Mouse (Mus musculus) embryo, embryonic 11.5 days (tissue): ENCODE results near the gene Gm45808.
"Not testable (repeated sequence)": the region's sequence is repeated elsewhere in the genome, so short reads cannot be mapped to it uniquely, and the experiment has no call there.

ENCODE experiments used
- DNase-seq: peaks from one replicate; pipeline ENCODE4 v3.0.0-alpha.2; 2012; ENCODE audit warnings: low read depth, low spot score

The Gm45808 gene

DNA sequence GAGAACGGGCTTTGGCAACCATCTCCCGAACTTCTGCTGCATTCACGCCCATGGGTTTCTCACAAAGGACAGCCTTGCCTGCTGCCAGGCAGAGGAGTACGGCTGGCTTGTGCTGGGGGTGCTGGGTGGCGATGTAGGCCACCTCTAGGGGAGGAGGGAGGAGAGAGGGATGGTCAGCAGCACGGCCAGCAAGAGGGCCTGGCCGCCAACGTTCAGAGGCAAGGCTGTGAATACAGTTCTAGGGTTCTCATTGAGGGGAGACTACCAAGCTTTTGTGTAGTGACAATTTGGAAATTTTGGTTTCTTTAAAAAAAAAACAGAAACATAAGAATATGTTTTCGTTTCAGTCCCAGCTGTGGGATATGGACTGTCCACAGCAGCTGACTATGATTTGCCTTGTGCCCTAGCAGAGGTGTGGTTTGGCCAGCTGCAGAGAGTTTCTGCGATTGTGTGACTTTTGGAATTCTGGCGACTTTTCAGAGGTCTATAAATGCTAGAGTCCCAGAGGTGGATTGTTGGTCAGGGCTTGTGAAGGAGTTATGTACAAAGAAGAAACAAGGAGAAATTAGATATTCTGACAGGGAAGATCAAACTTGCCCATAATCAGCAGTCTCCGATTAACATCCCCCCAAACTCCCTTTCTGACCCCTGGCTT is at the start of gene Gm45808:
Gene Gm45808, minus strand, starts transcription at position 51 of the 655 bp plus-strand sequence.
- DNase-seq, result no peak

DNA sequence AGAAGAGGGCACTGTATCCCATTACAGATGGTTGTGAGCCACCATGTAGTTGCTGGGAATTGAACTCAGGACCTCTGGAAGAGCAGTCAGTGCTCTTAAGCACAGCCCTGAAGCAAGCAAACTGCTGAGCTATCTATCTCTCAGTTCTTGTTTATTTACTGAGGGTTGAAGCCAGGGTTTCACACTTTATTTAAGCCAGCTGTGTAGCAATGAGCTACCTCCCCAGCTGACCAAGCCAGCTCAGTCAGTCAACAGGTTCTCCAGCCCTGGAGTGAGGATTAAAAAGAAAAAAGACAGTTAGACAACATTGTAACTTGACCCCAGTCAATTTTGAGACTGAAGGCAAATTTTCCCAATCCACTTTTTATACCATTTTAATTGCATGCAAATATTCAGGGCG is 49.1 kb upstream of the Gm45808 start:
- DNase-seq, result no peak

DNA sequence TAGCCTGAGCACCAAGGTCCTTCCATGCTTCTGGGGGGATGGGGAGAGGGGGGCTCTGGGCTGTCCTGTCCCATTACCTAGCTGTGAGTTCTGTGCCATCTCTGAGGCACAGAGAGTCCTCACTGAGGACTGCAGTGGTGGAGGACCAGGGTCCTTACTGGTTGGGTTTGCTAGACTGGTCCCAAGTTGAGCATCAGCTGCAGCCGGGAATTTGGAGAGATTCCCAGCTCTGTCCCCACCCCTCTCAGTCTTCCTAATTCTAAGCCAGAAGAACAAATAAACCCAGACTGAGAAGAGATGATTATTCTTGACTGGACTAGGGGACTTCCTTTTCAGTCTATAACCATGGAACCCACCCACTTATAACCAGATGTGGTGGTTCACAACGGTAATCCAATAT is 44.0 kb upstream of the Gm45808 start:
- no peak for DNase-seq

- DNase-seq, result no peak
Observed at GRCm38 (mm10) chr7:45529461-45529860, 42.9 kb upstream of the Gm45808 start.

DNA sequence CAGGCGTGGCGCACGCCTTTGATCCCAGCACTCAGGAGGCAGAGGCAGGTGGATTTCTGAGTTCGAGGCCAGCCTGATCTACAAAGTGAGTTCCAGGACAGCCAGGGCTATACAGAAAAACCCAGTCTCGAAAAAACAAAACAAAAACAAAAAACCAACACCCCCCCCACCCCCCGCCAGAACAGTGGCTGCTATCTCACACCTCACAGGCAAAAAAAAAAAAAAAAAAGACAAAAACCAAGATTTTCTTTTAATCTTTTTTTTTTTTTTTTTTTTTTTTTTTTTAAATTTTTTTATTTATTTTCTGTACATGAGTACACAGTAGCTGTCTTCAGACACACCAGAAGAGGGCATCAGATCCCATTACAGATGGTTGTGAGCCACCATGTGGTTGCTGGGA is 40.6 kb upstream of the Gm45808 start:
- DNase-seq, result not testable (repeated sequence)

GRCm38 (mm10) chr7:45526474-45527120 is 40.0 kb upstream of the Gm45808 start:
- no peak for DNase-seq

- DNase-seq, result peak; percentile 89
Observed at GRCm38 (mm10) chr7:45525809-45526473, 39.3 kb upstream of the Gm45808 start, which contains the start of the genes Ppp1r15a and Plekha4. Gene Ppp1r15a, minus strand, starts transcription at chr7:45526268. Gene Plekha4, plus strand, starts transcription at chr7:45526330.

DNA sequence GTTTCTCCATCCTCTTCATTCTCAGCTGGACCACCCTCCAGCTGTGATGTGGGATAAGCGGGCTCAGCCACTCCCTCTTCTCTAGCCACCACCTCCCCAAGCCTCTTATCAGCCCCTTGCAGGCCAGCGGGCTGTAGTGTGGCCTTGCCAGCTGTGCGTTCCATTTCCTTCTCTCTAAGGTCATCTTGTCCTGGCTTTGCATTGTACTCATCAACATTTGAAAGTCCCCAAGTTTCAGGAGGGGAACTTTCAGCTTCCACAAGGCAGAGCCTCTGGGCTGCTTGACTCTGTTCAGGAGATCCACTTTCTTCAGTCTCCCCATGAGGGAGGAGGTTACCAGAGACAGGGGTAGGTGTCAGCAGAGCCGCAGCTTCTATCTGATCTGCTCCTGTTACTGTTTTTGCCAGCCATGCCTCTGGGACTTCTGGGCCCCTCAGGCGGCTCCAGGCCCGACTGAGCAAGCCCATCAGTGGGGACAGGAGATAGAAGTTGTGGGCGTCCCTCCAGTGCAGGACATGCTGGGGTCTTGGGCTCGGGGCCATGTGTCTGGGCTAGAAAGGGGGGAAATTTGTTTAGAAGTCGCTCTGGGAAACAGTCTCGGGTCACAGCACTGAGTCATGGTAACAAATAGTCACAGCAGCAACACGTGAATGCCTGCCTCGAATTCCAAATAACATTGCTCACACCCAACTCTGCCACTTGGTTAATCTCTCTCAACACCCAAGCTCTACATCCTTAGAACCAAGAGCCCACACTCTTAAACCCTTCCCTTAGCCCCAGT is 38.4 kb upstream of the Gm45808 start:
- DNase-seq, result no peak

DNA sequence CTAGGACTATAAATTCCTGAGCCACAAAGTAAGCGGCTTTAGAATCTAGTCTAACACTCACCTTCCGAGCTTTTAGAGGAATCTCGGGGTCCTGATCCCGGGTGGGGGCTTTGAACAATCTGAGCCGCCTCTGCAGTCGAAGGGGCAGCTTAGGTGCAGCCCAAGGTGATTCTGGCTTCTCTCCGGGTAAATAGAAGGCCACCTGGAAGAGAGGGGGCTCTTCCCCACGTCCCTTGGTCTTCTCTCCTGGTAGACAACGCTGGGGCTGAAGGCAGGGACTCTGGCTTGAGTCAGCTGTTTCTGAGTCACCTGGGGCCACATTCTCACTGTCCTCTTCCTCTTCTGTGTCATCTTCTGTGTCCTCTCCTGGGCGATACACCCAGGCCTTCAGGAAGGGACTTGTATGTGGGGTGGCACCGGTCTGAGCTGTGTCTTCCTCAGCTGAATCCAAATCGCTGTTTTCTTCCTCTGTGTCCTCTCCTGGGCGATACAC is 37.1 kb upstream of the Gm45808 start:
- no peak for DNase-seq

- no peak for DNase-seq
Observed at GRCm38 (mm10) chr7:45522957-45523676, 36.5 kb upstream of the Gm45808 start.

DNA sequence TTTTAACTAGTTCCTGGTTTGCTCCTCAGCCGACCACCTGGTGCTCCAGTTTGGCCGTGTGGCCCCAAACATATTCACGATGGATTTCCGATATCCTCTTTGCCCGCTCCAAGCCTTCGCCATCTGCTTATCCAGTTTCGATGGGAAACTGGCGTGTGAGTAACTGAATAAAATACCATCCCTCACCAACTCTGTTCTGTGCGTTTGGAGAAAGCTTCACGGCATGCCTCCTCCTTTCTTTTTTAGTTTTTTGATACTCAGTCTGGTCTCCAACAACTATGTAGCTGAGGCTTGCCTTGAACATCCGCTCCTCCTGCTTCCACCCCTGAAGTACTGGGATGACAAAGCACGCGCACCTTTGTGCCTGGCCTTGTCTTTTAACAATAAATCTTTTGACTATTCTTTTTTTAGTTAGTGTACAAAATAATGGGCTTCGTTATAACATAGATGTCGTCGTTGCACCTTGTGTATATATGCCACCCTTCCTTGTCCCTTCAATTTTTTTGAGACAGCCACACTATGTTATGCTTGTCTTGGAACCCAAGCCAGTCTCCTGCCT is 35.7 kb upstream of the Gm45808 start:
- DNase-seq, result no peak

GRCm38 (mm10) chr7:45521728-45522184 is 35.1 kb upstream of the Gm45808 start:
- DNase-seq, result peak; percentile 88

- no peak for DNase-seq
Observed at GRCm38 (mm10) chr7:45520605-45521004, 34.0 kb upstream of the Gm45808 start.

DNA sequence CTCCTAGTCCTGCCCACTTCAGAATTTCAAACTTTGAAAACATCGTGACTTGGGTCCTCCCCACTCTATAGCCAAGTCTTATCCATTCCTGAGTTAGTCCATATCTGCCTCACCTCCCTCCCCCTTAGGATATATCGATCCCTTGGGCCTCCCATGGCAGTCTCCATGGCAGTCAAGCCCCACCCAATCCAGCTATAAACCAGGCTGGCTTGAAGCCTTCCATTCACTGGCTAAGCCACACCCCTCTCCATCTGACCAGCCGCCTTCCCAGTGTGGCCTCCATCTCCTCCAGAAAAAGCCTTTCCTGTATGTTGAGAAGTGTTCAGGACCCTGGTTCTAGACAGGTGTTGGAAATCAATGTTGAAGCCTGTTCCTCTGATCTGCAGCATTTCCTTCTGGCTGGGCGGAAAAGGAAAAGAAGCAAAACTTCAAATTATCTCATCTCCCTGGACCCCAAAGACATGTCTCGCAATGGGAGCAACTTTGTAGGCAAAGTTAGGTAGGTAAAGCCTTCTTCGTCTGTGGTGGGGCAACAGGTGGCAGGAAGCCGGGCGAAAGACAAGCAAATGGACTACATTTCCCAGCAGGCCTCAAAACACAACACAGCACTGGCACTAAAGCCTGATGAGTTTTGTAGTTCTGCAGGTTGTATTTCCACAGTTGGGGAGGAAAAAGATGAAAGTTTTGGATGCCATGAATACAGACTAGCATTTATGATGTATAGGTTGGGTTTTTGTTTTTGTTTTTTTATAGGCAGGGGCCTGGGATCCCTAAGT is 32.9 kb upstream of the Gm45808 start:
- DNase-seq, result no peak

DNA sequence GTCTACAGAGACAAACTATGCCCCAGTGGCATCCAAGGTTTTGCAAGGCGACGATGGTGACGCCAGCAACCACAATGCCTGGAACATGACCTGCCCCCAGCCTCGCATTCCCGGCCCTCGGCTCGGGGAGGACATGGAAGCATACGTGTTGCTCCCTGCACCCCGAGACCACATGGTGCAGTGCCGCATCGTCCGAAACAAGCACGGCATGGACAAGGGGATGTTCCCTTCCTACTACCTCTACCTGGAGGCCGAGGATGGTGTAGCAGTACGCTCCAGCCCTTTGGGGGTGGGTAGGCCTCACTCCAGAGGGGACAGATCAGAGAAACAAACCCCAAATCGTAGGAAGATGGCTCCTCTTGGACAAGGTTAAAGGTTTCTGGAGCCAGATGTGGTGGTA is 32.0 kb upstream of the Gm45808 start:
- DNase-seq, result no peak

DNA sequence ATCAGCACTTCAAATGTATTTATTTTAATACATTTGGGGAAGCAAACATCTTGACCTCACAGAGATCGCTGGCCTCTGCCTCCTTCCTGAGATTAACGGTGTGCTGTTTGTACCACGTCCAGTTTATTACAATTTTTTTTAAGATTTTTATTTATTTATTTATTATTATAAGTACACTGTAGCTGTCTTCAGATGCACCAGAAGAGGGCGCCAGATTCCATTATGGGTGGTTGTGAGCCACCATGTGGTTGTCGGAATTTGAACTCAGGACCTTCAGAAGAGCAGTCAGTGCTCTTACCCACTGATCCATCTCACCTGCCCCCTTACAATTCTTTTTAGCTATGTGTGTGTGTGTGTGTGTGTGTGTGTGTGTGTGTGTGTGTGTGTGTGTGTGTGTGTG is 30.2 kb upstream of the Gm45808 start:
- not testable (repeated sequence) for DNase-seq

- no peak for DNase-seq
Observed at GRCm38 (mm10) chr7:45515436-45515835, 28.8 kb upstream of the Gm45808 start.

- no peak for DNase-seq
Observed at GRCm38 (mm10) chr7:45514411-45514810, 27.8 kb upstream of the Gm45808 start.

- peak; percentile 86 for DNase-seq
Observed at GRCm38 (mm10) chr7:45509912-45510787, 23.5 kb upstream of the Gm45808 start, which contains the start of gene Nucb1. Gene Nucb1, minus strand, starts transcription at chr7:45510406.
